Mouse (Mus musculus): ENCODE data around the gene Cdh1. TPM values are rescaled to one million over a fixed set of nuclear protein-coding genes. Genes with fewer than 3 reads are reported as not detected.

The Cdh1 gene
- 1.8 TPM for total RNA-seq (2023)

GRCm38 (mm10) chr8:106603131-106603819 is at the start of gene Cdh1:
Gene Cdh1, plus strand, starts transcription at chr8:106603351.

GRCm38 (mm10) chr8:106573168-106573567 is 30.0 kb upstream of the Cdh1 start, which contains the start of gene Gm10073:
Gene Gm10073, minus strand, starts transcription at chr8:106573461.

GRCm38 (mm10) chr8:106682971-106683668 is 80.0 kb downstream of the Cdh1 start, which contains the start of gene Tango6:
Gene Tango6, plus strand, starts transcription at chr8:106683068.

Other genes starting within 250 kb of the Cdh1 start
- 5.9 TPM for gene Zfp90, start 188.0 kb upstream of the Cdh1 start, total RNA-seq (2023)
- not detected for gene 6030452D12Rik, start 102.8 kb upstream of the Cdh1 start, total RNA-seq (2023)
- not detected for gene Cdh3, start 92.5 kb upstream of the Cdh1 start, total RNA-seq (2023)
- gene Gm10073, start 29.9 kb upstream of the Cdh1 start, total RNA-seq (2023) = 147 TPM
- 20.6 TPM for gene Tango6, start 79.7 kb downstream of the Cdh1 start, total RNA-seq (2023)

Data from CD4-positive naive resting alpha-beta T cell, adult 76 days (primary cell).